Mouse (Mus musculus) midbrain, postnatal 0 days (tissue): Measurements from ENCODE around the gene Ptbp3. TPM values are rescaled to one million over a fixed set of nuclear protein-coding genes. Genes with fewer than 3 reads are reported as not detected.
A peak's percentile ranks its signal among the peaks of the same experiment; 100 is the strongest.

Source experiments
- ATAC-seq: fragments of 200-750 bp; cut with Nextera tagmentation; 2 replicates; pipeline ENCODE4 v1.8.0; 2017; ENCODE audit warnings: moderate number of reproducible peaks, mild to moderate bottlenecking, moderate TSS enrichment, moderate library complexity; ENCODE audit not compliant: low FRiP score
- DNase-seq: peaks from one replicate; pipeline ENCODE4 v3.0.0-alpha.2; 2015; ENCODE audit warnings: low spot score
- H3K27ac ChIP-seq: fragments of 300-500 bp; sonication (generic); 2 replicates; pipeline ENCODE4 v1.5.1; 2014; ENCODE audit warnings: low read depth, mild to moderate bottlenecking, low read length, mixed read lengths
- H3K27me3 ChIP-seq: fragments of 300-500 bp; sonication (generic); 2 replicates; pipeline ENCODE4 v1.6.1; 2014; ENCODE audit warnings: low read length, control low read depth, mixed read lengths; ENCODE audit not compliant: insufficient read depth
- H3K36me3 ChIP-seq: fragments of 300-500 bp; sonication (generic); 2 replicates; pipeline ENCODE4 v1.6.1; 2014; ENCODE audit warnings: low read length, control low read depth, mixed read lengths; ENCODE audit not compliant: insufficient read depth
- H3K4me1 ChIP-seq: fragments of 300-500 bp; sonication (generic); 2 replicates; pipeline ENCODE4 v1.6.1; 2014; ENCODE audit warnings: mild to moderate bottlenecking, control low read depth, antibody characterized with exemption, low read length, mixed read lengths; ENCODE audit not compliant: insufficient read depth
- H3K4me2 ChIP-seq: fragments of 300-500 bp; sonication (generic); 2 replicates; pipeline ENCODE4 v1.6.1; 2014; ENCODE audit warnings: low read depth, mild to moderate bottlenecking, low read length, mixed read lengths; ENCODE audit not compliant: poor library complexity, severe bottlenecking
- H3K4me3 ChIP-seq: fragments of 300-500 bp; sonication (generic); 2 replicates; pipeline ENCODE4 v1.5.1; 2014; ENCODE audit warnings: low read depth, mild to moderate bottlenecking, low read length, moderate library complexity
- H3K9ac ChIP-seq: fragments of 300-500 bp; sonication (generic); replicated peaks from 2 replicates; pipeline ENCODE4 v1.6.1; 2014; ENCODE audit warnings: mild to moderate bottlenecking, low read length, moderate library complexity, mixed read lengths; ENCODE audit not compliant: poor library complexity, severe bottlenecking
- H3K9me3 ChIP-seq: fragments of 300-500 bp; sonication (generic); 2 replicates; pipeline ENCODE4 v1.6.1; 2016; ENCODE audit warnings: low read length, control low read depth
- CTCF ChIP-seq: IDR thresholded peaks from 2 replicates; pipeline ENCODE4 v1.5.1; 2016; ENCODE audit warnings: antibody characterized with exemption, mild to moderate bottlenecking
- WGBS: fragments of 180-500 bp; shearing (Covaris S2); extraction: QIAGEN DNeasy Blood & Tissue Kit; methylation state at CpG from one replicate; pipeline ENCODE4 v1.1.7; 2014; 5-methylcytosine and 5-hydroxymethylcytosine counted together
- polyA plus RNA-seq: library from polyadenylated mRNA; unstranded; fragments of >200 nt; fragmentation: Nextera tagmentation; extraction: Ambion mirVana; gene quantifications from 2 replicates; pipeline ENCODE4 v1.2.1, GENCODE M21; 2015
- total RNA-seq: library from RNA; depleted of rRNA; stranded (reverse); fragments of >200 nt; gene quantifications from 2 replicates; pipeline ENCODE4 v1.2.3, GENCODE M21; 2014; rRNA removed

The Ptbp3 gene
- total RNA-seq (32.0 and 35.8 TPM in 2 replicates), polyA plus RNA-seq (9.7 and 10.5 TPM in 2 replicates)

DNA sequence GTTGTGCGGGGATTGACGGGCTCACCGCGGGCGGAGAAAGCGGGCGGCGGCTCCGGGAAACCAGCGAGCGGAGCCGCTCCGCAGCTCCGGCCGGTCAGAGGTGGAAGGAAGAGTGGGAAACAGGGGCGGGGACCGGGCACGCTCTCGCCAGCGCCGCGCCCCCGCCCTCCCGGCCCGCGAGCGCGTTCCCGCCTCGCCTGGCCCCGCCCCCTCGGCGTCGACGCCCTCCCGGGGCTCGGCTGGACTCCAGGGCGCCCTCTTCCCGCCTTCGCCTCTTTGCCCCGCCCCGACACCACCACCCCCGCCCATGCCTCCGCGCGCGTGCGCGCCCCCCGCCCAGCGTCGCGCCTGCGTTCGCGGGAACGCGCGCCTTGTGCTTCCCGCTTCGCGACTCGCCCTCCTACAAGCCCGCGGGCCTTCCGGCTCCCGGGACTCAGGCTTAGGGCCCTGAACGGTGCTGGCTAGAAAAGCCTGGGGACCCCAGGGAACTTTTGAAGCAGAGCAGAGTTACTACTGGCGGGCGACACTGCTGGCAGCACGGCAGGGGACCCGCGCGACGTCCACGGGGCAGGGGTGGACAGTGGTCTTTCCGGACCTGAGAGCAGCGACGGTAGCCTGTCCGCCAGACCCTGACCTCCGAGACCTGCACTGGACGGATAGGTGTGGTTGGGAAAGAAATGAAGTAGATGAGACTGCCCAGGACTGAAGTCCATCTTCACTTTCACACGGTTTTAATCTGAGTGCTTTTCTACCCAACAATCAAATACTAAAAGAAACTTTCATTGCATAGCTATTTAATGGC lies at the start of gene Ptbp3:
Gene Ptbp3, minus strand, starts transcription at position 190 of the 802 bp plus-strand sequence.
- Histone ChIP-seq H3K36me3 (no peaks in the 10 kb centered on the region), H3K9ac (peak within 1 kb of the TSS; percentile 86), H3K9me3 (no peaks in the 10 kb centered on the region), H3K4me1 (peaks cover 6% of the 10 kb centered on the region; the same call in 1 of the 2 replicates), H3K4me2 (peak within 1 kb of the TSS; percentile 92), H3K27me3 (no peaks in the 10 kb centered on the region), H3K27ac (peak within 1 kb of the TSS; percentile 85), H3K4me3 (peak within 1 kb of the TSS; percentile 81)
- TF ChIP-seq CTCF, result no peak
- ATAC-seq (peak; percentile 92), DNase-seq (peak; percentile 93)
- WGBS, result 1% methylated on average over 70 of the region's 83 CpGs

DNA sequence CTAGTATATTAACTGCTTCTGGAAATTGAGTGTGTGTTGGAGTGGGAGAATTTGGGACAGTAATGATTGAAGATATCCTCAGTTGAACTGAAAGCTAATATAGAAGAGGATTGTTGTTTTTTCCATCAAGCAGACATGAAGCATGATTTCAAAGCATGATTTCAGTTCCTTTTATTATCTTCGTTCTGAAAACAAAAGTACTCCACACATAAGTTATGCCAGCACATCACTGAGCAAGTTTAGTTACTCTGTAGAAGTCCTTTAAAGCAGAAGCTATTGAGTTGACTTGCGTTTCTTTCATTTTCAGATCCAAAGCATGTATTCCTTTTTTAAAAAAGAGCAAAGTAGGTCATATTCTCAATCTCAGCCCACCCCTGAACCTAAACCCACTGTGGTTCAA lies 47.4 kb upstream of the Ptbp3 start:
- Histone ChIP-seq H3K4me1 (no peaks in the 10 kb centered on the region), H3K36me3 (no peaks in the 10 kb centered on the region), H3K9ac (no peak overlapping the region), H3K4me3 (no peak overlapping the region), H3K27me3 (no peaks in the 10 kb centered on the region), H3K4me2 (no peak overlapping the region), H3K27ac (no peak overlapping the region), H3K9me3 (no peaks in the 10 kb centered on the region)
- ATAC-seq (no peak), DNase-seq (no peak)
- 90% methylated on average over 2 of the region's 2 CpGs for whole genome bisulfite sequencing
- TF ChIP-seq CTCF, result no peak

DNA sequence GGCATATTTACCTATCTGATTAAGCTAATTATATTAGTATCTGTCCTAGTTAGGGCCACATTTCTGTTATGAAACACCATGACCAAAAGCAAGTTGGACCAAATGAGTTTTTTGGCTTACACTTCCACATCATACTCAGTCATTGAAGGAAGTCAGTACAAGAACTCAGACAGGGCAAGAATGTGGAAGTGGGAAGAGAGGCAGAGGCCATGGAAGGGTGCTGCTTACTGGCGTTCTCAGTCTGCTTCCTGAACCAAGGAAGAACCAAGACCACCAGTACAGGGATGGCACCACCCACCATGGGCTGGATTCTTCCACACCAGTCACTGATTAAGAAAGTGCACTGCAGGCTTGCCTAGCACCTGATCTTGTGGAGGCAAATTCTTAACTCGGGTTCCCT lies 45.5 kb upstream of the Ptbp3 start:
- TF ChIP-seq CTCF, result no peak
- ATAC-seq (no peak), DNase-seq (no peak)
- no peaks in the 10 kb centered on the region for H3K4me1 ChIP-seq
- H3K4me2 ChIP-seq, result no peak overlapping the region
- H3K27me3 ChIP-seq, result no peaks in the 10 kb centered on the region
- 65% methylated on average over 2 of the region's 2 CpGs for WGBS
- no peaks in the 10 kb centered on the region for H3K9me3 ChIP-seq
- H3K36me3 ChIP-seq, result no peaks in the 10 kb centered on the region
- H3K4me3 ChIP-seq, result no peak overlapping the region
- H3K27ac ChIP-seq, result no peak overlapping the region
- H3K9ac ChIP-seq, result no peak overlapping the region

DNA sequence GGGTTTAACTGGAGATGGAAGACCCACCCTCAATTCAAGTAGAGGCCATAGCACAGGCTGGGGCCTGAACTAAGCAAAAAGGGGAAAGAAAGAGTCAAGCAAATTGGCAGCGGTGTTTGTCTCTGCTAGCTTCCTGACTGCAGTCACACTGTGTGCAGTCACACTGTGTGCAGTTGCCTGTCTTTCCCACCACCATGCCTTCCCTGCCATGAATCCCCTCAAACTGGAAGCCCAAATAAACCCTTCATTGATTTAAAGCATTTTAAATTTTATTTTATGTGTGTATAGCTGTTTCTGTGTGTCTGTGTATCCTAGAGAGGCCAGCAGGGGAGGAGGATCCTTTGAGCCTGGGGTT lies 38.7 kb upstream of the Ptbp3 start:
- H3K4me2 ChIP-seq, result no peak overlapping the region
- DNase-seq (no peak), ATAC-seq (no peak)
- H3K9me3 ChIP-seq, result no peaks in the 10 kb centered on the region
- TF ChIP-seq CTCF, result no peak
- no peak overlapping the region for H3K27ac ChIP-seq
- no peak overlapping the region for H3K4me3 ChIP-seq
- 91% methylated on average over 1 of the region's 1 CpGs for WGBS
- no peaks in the 10 kb centered on the region for H3K4me1 ChIP-seq
- no peaks in the 10 kb centered on the region for H3K27me3 ChIP-seq
- no peak overlapping the region for H3K9ac ChIP-seq
- no peaks in the 10 kb centered on the region for H3K36me3 ChIP-seq

DNA sequence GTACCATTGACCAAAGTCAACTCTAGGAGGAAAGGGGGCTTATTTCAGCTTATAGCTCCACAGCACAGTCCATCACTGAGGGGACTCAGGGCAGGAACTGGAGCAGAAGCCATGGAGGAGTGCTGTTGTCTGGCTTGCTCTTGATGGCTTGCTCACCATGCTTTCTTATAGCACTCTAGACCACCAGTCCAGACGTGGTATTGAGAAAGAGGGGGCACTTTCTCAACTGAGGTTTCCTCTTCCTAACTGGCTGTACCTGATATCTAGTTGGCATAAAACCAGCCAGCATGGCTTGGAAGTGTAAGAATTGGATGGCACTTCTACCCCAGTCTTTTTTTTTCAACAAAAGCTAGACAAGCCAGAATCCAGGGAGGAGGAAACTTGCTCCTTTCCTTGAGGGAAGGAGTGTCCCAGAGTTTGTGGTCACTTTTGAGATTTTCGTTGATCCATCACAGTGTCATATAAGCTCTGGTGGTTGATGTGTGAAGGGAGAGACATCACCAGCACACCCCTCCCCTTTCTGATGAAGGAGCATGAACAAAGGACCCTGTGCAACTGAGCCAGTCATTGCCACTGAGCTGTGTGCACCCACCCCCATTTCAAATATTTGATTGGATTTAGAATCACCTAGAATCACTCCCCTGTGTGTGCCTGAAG lies 38.2 kb upstream of the Ptbp3 start:
- H3K9me3 ChIP-seq, result no peaks in the 10 kb centered on the region
- ATAC-seq (no peak), DNase-seq (no peak)
- no peak overlapping the region for H3K4me2 ChIP-seq
- H3K9ac ChIP-seq, result no peak overlapping the region
- H3K27me3 ChIP-seq, result no peaks in the 10 kb centered on the region
- 98% methylated on average over 2 of the region's 2 CpGs for WGBS
- no peak for TF ChIP-seq CTCF
- H3K4me3 ChIP-seq, result no peak overlapping the region
- H3K4me1 ChIP-seq, result no peaks in the 10 kb centered on the region
- no peak overlapping the region for H3K27ac ChIP-seq
- no peaks in the 10 kb centered on the region for H3K36me3 ChIP-seq

DNA sequence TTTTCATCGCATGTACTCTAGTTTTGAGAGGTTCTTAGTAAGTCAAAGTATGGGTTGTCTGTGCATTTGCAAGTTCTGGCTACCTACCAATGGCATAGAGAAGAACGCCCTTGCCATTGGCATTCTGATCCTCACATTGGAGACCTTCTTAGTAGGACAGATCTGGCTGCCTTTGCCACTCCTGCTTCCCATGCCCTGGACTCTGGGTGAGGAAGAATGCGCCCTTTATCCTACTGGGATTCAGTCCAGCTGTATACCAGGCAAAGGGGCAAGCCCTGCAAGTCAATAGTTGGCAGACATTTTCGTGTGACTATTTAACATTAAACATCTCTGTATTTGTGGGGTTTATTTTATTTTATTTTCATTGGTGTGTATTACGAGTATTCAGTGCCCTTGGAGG lies 35.9 kb upstream of the Ptbp3 start:
- TF ChIP-seq CTCF, result no peak
- no peak overlapping the region for H3K9ac ChIP-seq
- H3K4me2 ChIP-seq, result no peak overlapping the region
- ATAC-seq (no peak), DNase-seq (peak; percentile 62)
- H3K9me3 ChIP-seq, result no peaks in the 10 kb centered on the region
- no peak overlapping the region for H3K4me3 ChIP-seq
- H3K27me3 ChIP-seq, result no peaks in the 10 kb centered on the region
- no peaks in the 10 kb centered on the region for H3K4me1 ChIP-seq
- 73% methylated on average over 5 of the region's 5 CpGs for WGBS
- H3K36me3 ChIP-seq, result no peaks in the 10 kb centered on the region
- H3K27ac ChIP-seq, result no peak overlapping the region
